Mouse (Mus musculus): ENCODE measurements around the gene Nfic. TPM values are rescaled to one million over a fixed set of nuclear protein-coding genes. Genes with fewer than 3 reads are reported as not detected.

The Nfic gene
- polyA plus RNA-seq, 1 experiment from 2014 or later: 100.0 TPM

- DNase-seq (ENCODE audit: low spot score): no peak
These were observed 27.5 kb downstream of the Nfic start for GRCm38 (mm10) chr10:81427804-81428506.

GRCm38 (mm10) chr10:81427327-81427726 is 28.1 kb downstream of the Nfic start:
- ATAC-seq (ENCODE audit: low read depth) (no peak), DNase-seq (ENCODE audit: low spot score) (no peak)
- no peak overlapping the region; the same call in 1 of the 2 replicates for H3K27ac ChIP-seq (replicated peaks; ENCODE audit: low read depth, low read length)
- peaks cover 36% of the 10 kb centered on the region for H3K4me1 ChIP-seq (ENCODE audit: control insufficient read depth, insufficient read depth, low read length)
- peak overlapping the region; percentile 73 for H3K4me3 ChIP-seq (ENCODE audit: low read depth, low read length)
- no peaks in the 10 kb centered on the region for H3K9me3 ChIP-seq (ENCODE audit: control insufficient read depth, low read length)
- WGBS: 31% methylated on average over 3 of the region's 3 CpGs
- peak overlapping the region; percentile 71 for H3K4me2 ChIP-seq (ENCODE audit: low read depth, low read length)
- H3K27me3 ChIP-seq (replicated peaks; ENCODE audit: control insufficient read depth, insufficient read depth, low read length): peaks cover 6% of the 10 kb centered on the region
- no peaks in the 10 kb centered on the region for H3K36me3 ChIP-seq (ENCODE audit: control insufficient read depth, insufficient read depth, low read length)
- H3K9ac ChIP-seq (ENCODE audit: low read depth, low read length): peak overlapping the region; percentile 85

More at GRCm38 (mm10) chr10:81427804-81428506, 27.5 kb downstream of the Nfic start:
- H3K9ac ChIP-seq (ENCODE audit: low read depth, low read length): no peak overlapping the region
- WGBS: 76% methylated on average over 8 of the region's 8 CpGs
- H3K4me2 ChIP-seq (ENCODE audit: low read depth, low read length): no peak overlapping the region
- no peak overlapping the region for H3K4me3 ChIP-seq (ENCODE audit: low read depth, low read length)
- no peak for ATAC-seq (ENCODE audit: low read depth)
- H3K27me3 ChIP-seq (replicated peaks; ENCODE audit: control insufficient read depth, insufficient read depth, low read length): peaks cover 6% of the 10 kb centered on the region
- H3K4me1 ChIP-seq (ENCODE audit: control insufficient read depth, insufficient read depth, low read length): peaks cover 36% of the 10 kb centered on the region
- no peak overlapping the region for H3K27ac ChIP-seq (replicated peaks; ENCODE audit: low read depth, low read length)
- H3K36me3 ChIP-seq (ENCODE audit: control insufficient read depth, insufficient read depth, low read length): no peaks in the 10 kb centered on the region
- H3K9me3 ChIP-seq (ENCODE audit: control insufficient read depth, low read length): no peaks in the 10 kb centered on the region

GRCm38 (mm10) chr10:81426897-81427296 is 28.5 kb downstream of the Nfic start:
- Histone ChIP-seq H3K9me3 (ENCODE audit: control insufficient read depth, low read length) (no peaks in the 10 kb centered on the region), H3K4me3 (ENCODE audit: low read depth, low read length) (peak overlapping the region; percentile 73), H3K9ac (ENCODE audit: low read depth, low read length) (peak overlapping the region; percentile 85), H3K4me2 (ENCODE audit: low read depth, low read length) (peak overlapping the region; percentile 71), H3K4me1 (ENCODE audit: control insufficient read depth, insufficient read depth, low read length) (peaks cover 36% of the 10 kb centered on the region), H3K27me3 (replicated peaks; ENCODE audit: control insufficient read depth, insufficient read depth, low read length) (peaks cover 6% of the 10 kb centered on the region), H3K36me3 (ENCODE audit: control insufficient read depth, insufficient read depth, low read length) (no peaks in the 10 kb centered on the region), H3K27ac (replicated peaks; ENCODE audit: low read depth, low read length) (peak overlapping the region; percentile 33; the same call in 1 of the 2 replicates)
- WGBS: under 1% methylated on average over 27 of the region's 38 CpGs
- no peak for ATAC-seq (ENCODE audit: low read depth)
- DNase-seq (ENCODE audit: low spot score): no peak

GRCm38 (mm10) chr10:81426081-81426671 is 29.3 kb downstream of the Nfic start:
- Histone ChIP-seq H3K4me2 (ENCODE audit: low read depth, low read length) (peak overlapping the region; percentile 71), H3K27me3 (replicated peaks; ENCODE audit: control insufficient read depth, insufficient read depth, low read length) (peaks cover 6% of the 10 kb centered on the region), H3K36me3 (ENCODE audit: control insufficient read depth, insufficient read depth, low read length) (no peaks in the 10 kb centered on the region), H3K9me3 (ENCODE audit: control insufficient read depth, low read length) (no peaks in the 10 kb centered on the region), H3K27ac (replicated peaks; ENCODE audit: low read depth, low read length) (peak overlapping the region; percentile 33), H3K9ac (ENCODE audit: low read depth, low read length) (peak overlapping the region; percentile 85), H3K4me1 (ENCODE audit: control insufficient read depth, insufficient read depth, low read length) (peaks cover 31% of the 10 kb centered on the region), H3K4me3 (ENCODE audit: low read depth, low read length) (peak overlapping the region; percentile 73)
- WGBS: 0% methylated on average over 10 of the region's 33 CpGs
- no peak for DNase-seq (ENCODE audit: low spot score)
- no peak for ATAC-seq (ENCODE audit: low read depth)

DNA sequence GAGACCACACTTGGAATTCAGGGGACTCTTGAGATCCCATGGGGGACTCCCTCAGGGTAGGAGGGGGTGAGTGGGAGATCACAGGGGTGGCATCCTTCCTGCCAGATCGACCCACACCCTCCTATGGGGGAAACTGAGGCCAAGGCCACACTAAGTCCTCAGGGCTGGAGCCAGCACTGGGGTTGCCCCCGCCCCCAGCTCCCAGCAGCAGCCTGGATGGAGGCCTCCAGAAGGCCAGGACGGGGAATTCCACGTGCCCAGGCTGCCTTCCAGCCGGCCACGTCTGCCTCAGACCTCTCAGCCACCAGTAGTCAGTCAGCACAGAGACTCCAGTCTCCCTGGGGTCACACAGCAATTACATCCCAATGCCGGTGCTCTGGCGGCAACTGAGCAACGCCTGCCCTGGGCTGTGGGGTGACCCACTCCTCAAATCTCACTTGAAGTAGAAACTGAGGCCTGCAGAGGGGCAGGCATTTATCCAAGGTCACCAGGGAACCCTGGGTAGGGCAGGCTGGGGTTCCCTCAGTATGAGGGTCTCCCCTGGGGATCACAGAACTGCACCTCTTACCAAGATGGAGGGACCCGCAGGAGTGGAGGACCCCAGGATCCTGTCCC is 30.1 kb downstream of the Nfic start:
- DNase-seq (ENCODE audit: low spot score): no peak
- Histone ChIP-seq H3K4me1 (ENCODE audit: control insufficient read depth, insufficient read depth, low read length) (peaks cover 29% of the 10 kb centered on the region), H3K27ac (replicated peaks; ENCODE audit: low read depth, low read length) (peak overlapping the region; percentile 34; the same call in 1 of the 2 replicates), H3K9me3 (ENCODE audit: control insufficient read depth, low read length) (no peaks in the 10 kb centered on the region), H3K4me2 (ENCODE audit: low read depth, low read length) (peak overlapping the region; percentile 71), H3K36me3 (ENCODE audit: control insufficient read depth, insufficient read depth, low read length) (peaks cover 6% of the 10 kb centered on the region; the same call in 1 of the 2 replicates), H3K27me3 (replicated peaks; ENCODE audit: control insufficient read depth, insufficient read depth, low read length) (peaks cover 6% of the 10 kb centered on the region), H3K4me3 (ENCODE audit: low read depth, low read length) (peak overlapping the region; percentile 73), H3K9ac (ENCODE audit: low read depth, low read length) (peak overlapping the region; percentile 85)
- ATAC-seq (ENCODE audit: low read depth): no peak
- WGBS: 27% methylated on average over 10 of the region's 10 CpGs

DNA sequence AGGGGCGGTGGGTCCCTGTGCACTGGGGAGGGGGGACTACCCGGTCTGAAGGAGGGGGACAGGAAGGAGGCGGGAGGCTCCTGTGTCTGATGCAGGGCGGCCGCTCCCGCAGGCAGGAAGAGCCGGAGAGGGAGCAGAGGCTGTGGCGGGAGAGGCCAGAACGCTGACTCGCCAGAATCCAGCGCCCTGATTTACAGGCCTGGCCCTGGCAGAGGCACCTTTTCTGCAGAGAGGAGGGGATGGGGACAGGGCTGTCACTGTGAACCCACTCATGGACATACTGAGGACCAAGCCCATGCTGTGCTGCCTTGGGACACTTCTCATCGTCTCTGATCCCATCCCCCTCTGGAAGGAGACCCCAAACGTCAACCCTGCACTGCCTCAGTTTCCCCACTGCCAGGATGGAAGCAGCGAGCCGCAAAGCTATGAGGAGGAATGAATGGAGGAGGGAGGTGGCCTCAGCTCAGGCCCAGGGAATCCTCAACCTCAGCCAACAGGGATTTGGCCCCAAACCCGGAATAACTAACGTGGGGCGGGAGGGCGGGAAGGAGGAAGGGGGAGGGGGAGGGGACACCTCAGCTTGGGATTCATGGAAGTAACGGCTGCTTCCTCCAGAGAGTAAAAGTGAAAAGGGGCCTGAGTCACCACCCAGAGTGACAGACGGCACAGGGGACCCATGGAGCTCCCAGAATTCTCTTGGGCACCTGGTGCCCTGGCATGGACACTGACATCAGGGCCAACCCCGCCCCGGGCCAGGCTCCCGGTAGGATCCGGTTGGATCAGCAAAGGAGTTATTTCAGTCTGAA is 31.0 kb downstream of the Nfic start:
- 5% methylated on average over 20 of the region's 25 CpGs for WGBS
- Histone ChIP-seq H3K36me3 (ENCODE audit: control insufficient read depth, insufficient read depth, low read length) (peaks cover 15% of the 10 kb centered on the region), H3K4me3 (ENCODE audit: low read depth, low read length) (peak overlapping the region; percentile 73), H3K27me3 (replicated peaks; ENCODE audit: control insufficient read depth, insufficient read depth, low read length) (peaks cover 6% of the 10 kb centered on the region), H3K4me2 (ENCODE audit: low read depth, low read length) (peak overlapping the region; percentile 71), H3K9me3 (ENCODE audit: control insufficient read depth, low read length) (no peaks in the 10 kb centered on the region), H3K9ac (ENCODE audit: low read depth, low read length) (peak overlapping the region; percentile 85), H3K27ac (replicated peaks; ENCODE audit: low read depth, low read length) (peak overlapping the region; percentile 34; the same call in 1 of the 2 replicates), H3K4me1 (ENCODE audit: control insufficient read depth, insufficient read depth, low read length) (peaks cover 27% of the 10 kb centered on the region)
- ATAC-seq (ENCODE audit: low read depth) (no peak; the same call in 1 of the 2 replicates), DNase-seq (ENCODE audit: low spot score) (no peak)

DNA sequence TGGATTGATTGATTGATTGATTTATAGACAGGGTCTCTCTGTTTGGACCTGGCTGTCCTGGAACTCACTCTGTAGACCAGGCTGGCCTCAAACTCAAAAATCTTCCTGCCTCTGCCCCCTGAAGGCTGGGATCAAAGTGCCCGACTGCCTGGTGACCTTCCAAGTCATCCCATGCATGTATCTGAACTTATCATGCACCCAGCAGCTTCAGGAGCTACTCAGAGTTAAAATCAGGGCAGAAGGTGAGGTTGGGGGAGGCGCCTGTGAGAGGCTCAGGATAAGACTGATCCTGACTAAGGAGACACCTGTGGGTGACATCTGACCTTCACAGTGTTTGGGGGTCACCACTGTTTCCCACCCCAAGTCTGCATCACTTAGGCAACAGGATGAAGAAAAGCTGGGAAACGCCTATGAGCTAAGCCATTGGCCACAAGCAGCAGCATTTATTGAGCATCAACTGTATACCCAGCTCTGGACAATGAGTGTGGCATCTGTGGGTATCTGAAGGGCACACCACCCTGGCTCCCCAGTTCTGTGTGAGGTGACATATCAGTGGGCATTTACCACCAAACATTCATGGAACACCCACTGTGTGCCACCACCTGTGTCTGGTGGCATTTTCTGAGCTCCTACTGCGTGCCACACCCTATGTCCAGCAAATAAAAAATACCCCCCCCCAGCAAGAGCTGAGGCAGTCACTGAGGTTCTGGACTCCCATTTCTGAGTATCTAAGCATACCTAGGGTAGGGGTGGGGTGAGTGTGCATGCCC is 31.8 kb downstream of the Nfic start:
- 63% methylated on average over 4 of the region's 4 CpGs for WGBS
- H3K36me3 ChIP-seq (ENCODE audit: control insufficient read depth, insufficient read depth, low read length): peaks cover 22% of the 10 kb centered on the region
- no peak for ATAC-seq (ENCODE audit: low read depth)
- H3K9ac ChIP-seq (ENCODE audit: low read depth, low read length): peak overlapping the region; percentile 85; the same call in 1 of the 2 replicates
- no peaks in the 10 kb centered on the region for H3K9me3 ChIP-seq (ENCODE audit: control insufficient read depth, low read length)
- peak overlapping the region; percentile 71 for H3K4me2 ChIP-seq (ENCODE audit: low read depth, low read length)
- H3K4me3 ChIP-seq (ENCODE audit: low read depth, low read length): peak overlapping the region; percentile 73
- DNase-seq (ENCODE audit: low spot score): no peak
- no peak overlapping the region for H3K27ac ChIP-seq (replicated peaks; ENCODE audit: low read depth, low read length)
- H3K27me3 ChIP-seq (replicated peaks; ENCODE audit: control insufficient read depth, insufficient read depth, low read length): peaks cover 6% of the 10 kb centered on the region
- H3K4me1 ChIP-seq (ENCODE audit: control insufficient read depth, insufficient read depth, low read length): peaks cover 24% of the 10 kb centered on the region

Measured in embryonic facial prominence, embryonic 14.5 days (tissue).